Mouse (Mus musculus) E14TG2a.4 (cell line): ENCODE data around the gene Mnx1.
"Not testable (repeated sequence)": the region's sequence is repeated elsewhere in the genome, so short reads cannot be mapped to it uniquely, and the experiment has no call there.

ENCODE experiments used
- H3K27me3 ChIP-seq: 2 replicates; pipeline ENCODE4 v1.6.1; 2014; ENCODE audit warnings: low read length, control low read depth; ENCODE audit not compliant: insufficient read depth
- H3K36me3 ChIP-seq: 2 replicates; pipeline ENCODE4 v1.6.1; 2014; ENCODE audit warnings: low read length, control low read depth; ENCODE audit not compliant: insufficient read depth
- H3K4me1 ChIP-seq: replicated peaks from 2 replicates; pipeline ENCODE4 v1.6.1; 2014; ENCODE audit warnings: low read depth, low read length, control low read depth
- H3K4me3 ChIP-seq: replicated peaks from 2 replicates; pipeline ENCODE4 v1.5.1; 2014; ENCODE audit warnings: mild to moderate bottlenecking, low read length
- H3K9me3 ChIP-seq: 2 replicates; pipeline ENCODE4 v1.6.1; 2014; ENCODE audit warnings: low read length, control low read depth
- CTCF ChIP-seq: conservative IDR thresholded peaks from 2 replicates; pipeline ENCODE4 v1.5.1; 2014; ENCODE audit warnings: low read length
- NANOG ChIP-seq: IDR thresholded peaks from 2 replicates; pipeline ENCODE4 v1.6.1; 2014; ENCODE audit warnings: borderline replicate concordance, low read length, mixed read lengths
- POU5F1 ChIP-seq: IDR thresholded peaks from 2 replicates; pipeline ENCODE4 v1.6.1; 2014; ENCODE audit warnings: low read length, borderline replicate concordance

The Mnx1 gene

DNA sequence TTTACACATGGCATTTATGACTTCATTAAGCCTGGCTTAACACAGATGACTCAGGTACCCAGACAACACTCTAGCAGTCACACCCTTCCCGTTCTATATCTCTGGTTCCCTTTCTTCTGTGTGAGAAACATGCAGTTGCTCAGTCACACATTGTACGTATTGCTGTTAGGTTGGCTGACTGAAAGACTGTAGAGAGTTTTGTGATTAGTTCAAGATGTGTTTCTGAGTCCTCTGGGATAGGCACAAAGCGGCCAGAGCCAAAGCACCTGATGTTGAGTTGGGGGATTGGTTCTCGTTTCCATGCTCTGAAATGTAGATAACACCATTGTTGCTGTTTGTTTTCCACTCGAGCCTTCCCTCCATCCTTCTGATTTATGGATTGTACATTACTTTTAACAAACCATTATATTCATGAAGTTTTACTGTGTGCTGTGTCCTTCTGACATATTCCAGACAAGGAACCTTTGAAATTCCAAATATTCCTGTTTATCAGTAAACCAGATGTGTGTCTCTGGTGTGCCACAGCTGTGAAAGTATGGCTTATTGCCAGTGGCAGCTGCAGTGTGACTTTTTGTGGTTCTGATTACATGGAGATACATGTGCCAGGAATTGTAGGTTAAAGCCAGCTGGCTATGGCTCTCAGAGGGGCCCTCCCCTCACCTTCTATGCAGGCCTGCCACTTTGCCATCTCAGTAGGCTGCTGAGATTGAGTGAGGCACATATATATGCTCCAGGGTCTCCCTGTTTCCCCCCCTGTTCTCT, 21.2 kb downstream of the Mnx1 start:
- Histone ChIP-seq H3K4me1 (no peaks in the 10 kb centered on the region), H3K36me3 (peaks cover 66% of the 10 kb centered on the region), H3K27me3 (no peaks in the 10 kb centered on the region), H3K9me3 (no peaks in the 10 kb centered on the region), H3K4me3 (no peak overlapping the region)
- TF ChIP-seq NANOG (no peak), CTCF (no peak), POU5F1 (no peak)

- no peak overlapping the region for H3K4me3 ChIP-seq
- peaks cover 91% of the 10 kb centered on the region for H3K36me3 ChIP-seq
- TF ChIP-seq CTCF (no peak), NANOG (no peak), POU5F1 (no peak)
- H3K9me3 ChIP-seq: no peaks in the 10 kb centered on the region
- H3K4me1 ChIP-seq: no peaks in the 10 kb centered on the region
- H3K27me3 ChIP-seq: no peaks in the 10 kb centered on the region
Measured at GRCm38 (mm10) chr5:29452352-29452751, 25.9 kb downstream of the Mnx1 start.

GRCm38 (mm10) chr5:29445275-29445674, 33.0 kb downstream of the Mnx1 start:
- H3K4me3 ChIP-seq: no peak overlapping the region
- peaks cover 98% of the 10 kb centered on the region for H3K36me3 ChIP-seq
- H3K4me1 ChIP-seq: no peaks in the 10 kb centered on the region
- TF ChIP-seq CTCF (no peak), NANOG (no peak), POU5F1 (no peak)
- no peaks in the 10 kb centered on the region for H3K27me3 ChIP-seq
- H3K9me3 ChIP-seq: no peaks in the 10 kb centered on the region

DNA sequence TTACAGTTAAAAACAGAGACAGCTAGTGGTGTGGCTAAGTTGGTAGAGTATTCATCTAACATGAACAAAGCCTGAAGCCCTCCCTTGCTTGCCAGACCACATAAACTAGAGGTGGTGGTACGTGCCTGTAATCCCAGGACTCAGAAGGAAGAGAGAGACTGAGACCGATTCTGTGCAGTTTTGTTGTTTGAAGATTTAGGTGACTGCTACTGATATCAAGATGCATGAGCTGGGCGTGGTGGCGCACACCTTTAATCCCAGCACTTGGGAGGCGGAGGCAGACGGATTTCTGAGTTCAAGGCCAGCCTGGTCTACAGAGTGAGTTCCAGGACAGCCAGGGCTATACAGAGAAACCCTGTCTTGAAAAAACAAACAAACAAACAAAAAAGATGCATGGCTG, 41.5 kb downstream of the Mnx1 start:
- not testable (repeated sequence) for H3K9me3 ChIP-seq, H3K27me3 ChIP-seq
- peaks cover 43% of the 10 kb centered on the region for H3K4me1 ChIP-seq
- H3K4me3 ChIP-seq: 0 out of 2 replicates have a peak overlapping the region, but pooled peaks have one; percentile 95
- H3K36me3 ChIP-seq: peaks cover 64% of the 10 kb centered on the region

DNA sequence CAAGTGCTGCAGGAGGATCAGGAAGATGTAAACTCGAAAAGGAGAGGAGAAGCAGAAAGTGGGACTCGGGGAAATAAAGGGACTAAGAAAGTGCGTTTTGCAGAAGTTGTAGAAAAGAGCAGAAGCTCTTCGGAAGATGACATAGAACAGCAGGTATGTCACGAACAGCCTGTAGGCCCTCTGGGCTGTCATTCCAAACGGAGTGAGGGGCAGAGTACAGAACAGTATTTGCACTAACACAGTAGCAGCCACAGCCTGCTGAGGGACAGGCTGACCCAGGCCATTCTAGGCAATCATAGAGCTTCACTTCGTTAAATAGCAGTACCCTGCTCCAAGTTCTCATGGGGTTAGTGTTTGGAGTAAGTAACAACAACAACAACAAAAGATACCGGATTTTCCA, 42.8 kb downstream of the Mnx1 start:
- TF ChIP-seq POU5F1 (no peak), CTCF (no peak), NANOG (no peak)
- Histone ChIP-seq H3K9me3 (no peaks in the 10 kb centered on the region), H3K4me3 (peak overlapping the region; percentile 95), H3K27me3 (peaks cover 4% of the 10 kb centered on the region; the same call in 1 of the 2 replicates), H3K4me1 (peaks cover 43% of the 10 kb centered on the region), H3K36me3 (peaks cover 52% of the 10 kb centered on the region)

DNA sequence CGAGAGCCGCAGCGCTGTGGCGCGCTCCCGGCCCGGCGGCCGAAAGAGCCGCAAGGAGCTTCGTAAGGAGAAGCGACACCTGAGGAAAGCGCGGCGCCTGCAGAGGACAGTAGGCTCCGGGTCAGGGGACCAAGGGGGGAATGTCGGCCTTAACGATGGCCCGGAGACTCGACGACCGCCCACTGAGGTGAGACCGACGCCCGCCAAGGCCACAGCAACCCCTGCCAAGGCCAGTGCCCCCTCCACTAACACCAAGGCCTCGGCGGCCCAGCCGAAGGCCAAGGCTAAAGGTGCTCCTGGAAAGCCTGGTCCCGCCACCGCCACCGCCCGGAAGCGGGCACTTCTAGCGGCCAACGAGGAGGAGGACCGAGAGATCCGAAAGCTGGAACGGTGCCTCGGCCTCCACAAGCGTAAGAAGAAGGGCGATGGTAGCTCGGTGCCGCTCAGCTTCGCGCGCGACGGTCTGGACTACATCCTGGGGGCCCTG, 43.4 kb downstream of the Mnx1 start:
- TF ChIP-seq POU5F1 (no peak), NANOG (no peak), CTCF (no peak)
- H3K4me1 ChIP-seq: peaks cover 43% of the 10 kb centered on the region
- H3K27me3 ChIP-seq: peaks cover 4% of the 10 kb centered on the region; the same call in 1 of the 2 replicates
- peak overlapping the region; percentile 95 for H3K4me3 ChIP-seq
- peaks cover 46% of the 10 kb centered on the region for H3K36me3 ChIP-seq
- no peaks in the 10 kb centered on the region for H3K9me3 ChIP-seq

DNA sequence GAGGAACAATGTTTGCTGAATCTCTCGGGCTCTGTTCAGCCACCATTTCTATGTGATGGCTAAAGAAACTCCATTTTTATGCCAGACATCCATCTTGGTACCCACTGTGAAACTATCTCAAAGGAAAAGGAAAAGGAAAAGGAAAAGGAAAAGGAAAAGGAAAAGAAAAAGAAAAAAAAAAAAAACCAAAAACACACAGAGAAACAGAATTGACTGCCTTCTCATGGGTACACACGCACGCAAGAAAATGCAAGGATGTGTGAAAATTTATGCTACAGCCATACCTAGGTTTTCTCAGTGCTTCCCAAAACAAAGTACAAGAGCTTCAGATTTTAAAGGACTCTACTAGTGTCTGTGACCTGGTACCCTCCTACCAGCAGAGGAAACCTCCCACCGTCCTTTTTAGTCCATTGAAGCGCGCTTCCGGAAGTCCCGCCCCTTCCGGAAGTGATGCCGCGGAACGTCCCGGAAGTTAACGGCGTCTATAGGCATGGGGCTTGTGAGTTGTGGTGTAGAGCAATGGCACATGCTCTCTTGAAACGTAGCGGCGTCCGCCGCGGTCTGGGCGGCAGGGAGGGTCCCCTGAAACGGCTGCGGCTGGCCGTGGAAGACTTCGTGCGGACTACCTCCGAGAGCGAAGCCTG, 43.9 kb downstream of the Mnx1 start, which contains the start of gene Nom1:
Gene Nom1 (plus strand): TSS at position 437 of the 644 bp plus-strand sequence.
- peaks cover 43% of the 10 kb centered on the region for H3K4me1 ChIP-seq
- peaks cover 40% of the 10 kb centered on the region for H3K36me3 ChIP-seq
- peaks cover 4% of the 10 kb centered on the region; the same call in 1 of the 2 replicates for H3K27me3 ChIP-seq
- TF ChIP-seq CTCF (no peak), NANOG (no peak), POU5F1 (no peak)
- H3K9me3 ChIP-seq: no peaks in the 10 kb centered on the region
- H3K4me3 ChIP-seq: peak within 1 kb of the TSS; percentile 95

GRCm38 (mm10) chr5:29423330-29423729, 54.9 kb downstream of the Mnx1 start:
- H3K27me3 ChIP-seq, H3K4me1 ChIP-seq, H3K4me3 ChIP-seq, H3K36me3 ChIP-seq: not testable (repeated sequence)
- peaks cover 26% of the 10 kb centered on the region; the same call in 1 of the 2 replicates for H3K9me3 ChIP-seq
